Mouse (Mus musculus) adrenal gland, adult 10 weeks (tissue): ENCODE data around the gene Zbtb39. TPM values are rescaled to one million over a fixed set of nuclear protein-coding genes. Genes with fewer than 3 reads are reported as not detected.

Source experiments
- polyA plus RNA-seq: library from polyadenylated mRNA; stranded (reverse); fragments of 350-450 nt; fragmentation: Illumina TruSeq; extraction: RNeasy Lipid Tissue Mini Kit (QIAGEN cat#74804); gene quantifications from one replicate; pipeline ENCODE4 v1.2.3, GENCODE M21; 2014; ENCODE audit warnings: low read depth, low replicate concordance

Gene Zbtb39
- 3.3 TPM for polyA plus RNA-seq

GRCm38 (mm10) chr10:127739083-127739660, at the start of gene Zbtb39:
Gene Zbtb39 (plus strand): TSS chr10:127739538.

GRCm38 (mm10) chr10:127704766-127705220, 34.5 kb upstream of the Zbtb39 start, which contains the start of gene Myo1a:
Gene Myo1a (plus strand): TSS chr10:127705170.

GRCm38 (mm10) chr10:127724178-127724577, 15.2 kb upstream of the Zbtb39 start, which contains the start of gene Tac2:
Gene Tac2 (plus strand): TSS chr10:127724478.

GRCm38 (mm10) chr10:127751548-127751947, 12.2 kb downstream of the Zbtb39 start, which contains the start of gene Gpr182:
Gene Gpr182 (minus strand): TSS chr10:127751732.

GRCm38 (mm10) chr10:127759181-127760110, 20.1 kb downstream of the Zbtb39 start, which contains the start of the genes Rdh1 and Rdh16f1:
Gene Rdh1 (plus strand): TSS chr10:127759721.
Gene Rdh16f1 (plus strand): TSS chr10:127759787.

GRCm38 (mm10) chr10:127776011-127776410, 36.7 kb downstream of the Zbtb39 start, which contains the start of gene Rdh9:
Gene Rdh9 (plus strand): TSS chr10:127776386.

Other genes with a start within 250 kb of the Zbtb39 start
- gene Stac3, start 237.9 kb upstream of the Zbtb39 start, polyA plus RNA-seq = not detected
- gene Ndufa4l2, start 224.6 kb upstream of the Zbtb39 start, polyA plus RNA-seq = 2.6 TPM
- gene Shmt2, start 217.1 kb upstream of the Zbtb39 start, polyA plus RNA-seq = 2.1 TPM
- gene Nxph4, start 205.0 kb upstream of the Zbtb39 start, polyA plus RNA-seq = not detected
- gene Lrp1, start 118.4 kb upstream of the Zbtb39 start, polyA plus RNA-seq = 6.5 TPM
- 42.6 TPM for gene Stat6, start 96.6 kb upstream of the Zbtb39 start, polyA plus RNA-seq
- 12.3 TPM for gene Nemp1, start 72.6 kb upstream of the Zbtb39 start, polyA plus RNA-seq
- 3.4 TPM for gene Nab2, start 71.0 kb upstream of the Zbtb39 start, polyA plus RNA-seq
- gene Myo1a, start 34.4 kb upstream of the Zbtb39 start, polyA plus RNA-seq = 0.41 TPM
- not detected for gene Tac2, start 15.1 kb upstream of the Zbtb39 start, polyA plus RNA-seq
- gene Gpr182, start 12.2 kb downstream of the Zbtb39 start, polyA plus RNA-seq = 2.9 TPM
- gene Rdh1, start 20.2 kb downstream of the Zbtb39 start, polyA plus RNA-seq = 6.2 TPM
- not detected for gene Rdh16f1, start 20.2 kb downstream of the Zbtb39 start, polyA plus RNA-seq
- 5.9 TPM for gene Rdh9, start 36.8 kb downstream of the Zbtb39 start, polyA plus RNA-seq
- gene Rdh16, start 61.6 kb downstream of the Zbtb39 start, polyA plus RNA-seq = 0.29 TPM
- gene Rdh19, start 110.4 kb downstream of the Zbtb39 start, polyA plus RNA-seq = not detected
- gene Rdh16f2, start 126.9 kb downstream of the Zbtb39 start, polyA plus RNA-seq = not detected
- not detected for gene Rdh7, start 149.3 kb downstream of the Zbtb39 start, polyA plus RNA-seq
- gene Sdr9c7, start 159.0 kb downstream of the Zbtb39 start, polyA plus RNA-seq = 2.9 TPM